Mouse (Mus musculus): ENCODE data around the gene Exd2.

GRCm38 (mm10) chr12:80526511-80526910 lies 63.6 kb downstream of the Exd2 start:
- TF ChIP-seq CTCF (conservative IDR thresholded peaks at IDR 0.05; ENCODE audit: low read length), result no peak
- no peak for TF ChIP-seq NANOG (IDR thresholded peaks at IDR 0.05; ENCODE audit: borderline replicate concordance, low read length)

Data from E14TG2a.4 (cell line).